In the genomic region with DNA sequence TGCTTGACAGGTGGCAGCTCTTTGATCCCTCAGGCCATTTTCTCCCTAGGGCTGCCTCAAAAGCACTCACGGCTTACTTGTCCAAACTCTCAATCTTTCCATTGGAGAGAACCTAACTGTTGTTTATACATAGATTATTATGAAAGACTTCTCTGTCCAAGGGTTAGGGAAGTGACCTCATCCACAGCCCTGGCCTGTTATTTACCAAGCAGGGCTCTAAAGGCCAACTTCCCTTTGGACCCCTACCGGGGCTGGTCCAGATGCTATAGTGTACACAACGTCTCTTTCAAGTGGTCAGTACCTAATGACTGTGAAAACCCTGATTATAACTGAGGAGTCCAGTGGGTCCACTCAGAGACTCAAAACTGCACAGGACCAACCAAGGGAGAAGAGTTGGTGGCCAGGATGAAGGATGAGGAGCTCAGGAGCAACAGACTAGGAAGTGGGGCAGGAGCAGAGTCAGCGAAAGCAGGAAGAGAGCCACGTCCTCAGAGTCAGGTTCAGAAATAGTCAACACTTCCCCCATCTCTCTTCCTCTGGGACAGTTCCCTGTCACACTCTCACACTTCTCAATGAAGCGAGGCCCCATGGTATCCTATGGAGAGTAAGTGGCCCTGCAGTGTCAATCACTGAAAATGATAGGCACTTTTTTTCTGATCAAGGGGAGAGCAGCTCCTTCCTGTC, we compare ENCODE assay signal across 16 mouse cellular contexts. TPM values are rescaled to one million over a fixed set of nuclear protein-coding genes. Genes with fewer than 3 reads are reported as not detected.
DNase-seq lines count a peak whose midpoint lies in the region; ATAC-seq and TF ChIP-seq lines count a peak whose summit lies in the region.
"Had no signal": no experiment of that assay in that cellular context is flagged by ENCODE, and none has a peak within 500 bp of the region (broad histone marks: within the 10 kb centered on the region; RNA-seq: fewer than 3 reads in every experiment).

No protein-coding gene starts in this region.

- no peak overlapping the region for H3K4me3 ChIP-seq in heart, embryonic 11.5 days (ENCODE audit: low read depth, low read length)
- no peak overlapping the region for H3K4me3 ChIP-seq in left cerebral cortex, adult 2 months
- H3K4me3 ChIP-seq in liver, embryonic 15.5 days (replicated peaks) = no peak overlapping the region
- H3K4me3 ChIP-seq in stomach, embryonic 15.5 days (replicated peaks) = no peak overlapping the region
- H3K4me3 ChIP-seq: hindbrain, embryonic 13.5 days; limb, embryonic 15.5 days; midbrain, embryonic 15.5 days; neural tube, embryonic 12.5 days had no signal

- H3K27ac ChIP-seq in heart, embryonic 11.5 days (ENCODE audit: low read depth, low read length) = no peak overlapping the region
- no peak overlapping the region for H3K27ac ChIP-seq in left cerebral cortex, adult 2 months
- H3K27ac ChIP-seq in liver, embryonic 15.5 days (replicated peaks) = peak overlapping the region; percentile 38; the same call in 1 of the 2 replicates
- no peak overlapping the region for H3K27ac ChIP-seq in stomach, embryonic 15.5 days
- H3K27ac ChIP-seq: hindbrain, embryonic 13.5 days; limb, embryonic 15.5 days; midbrain, embryonic 15.5 days; neural tube, embryonic 12.5 days had no signal

- H3K27me3 ChIP-seq in heart, embryonic 11.5 days (ENCODE audit: control insufficient read depth, insufficient read depth, low read length) = no peaks in the 10 kb centered on the region
- no peaks in the 10 kb centered on the region for H3K27me3 ChIP-seq in liver, embryonic 15.5 days
- no peaks in the 10 kb centered on the region for H3K27me3 ChIP-seq in stomach, embryonic 15.5 days (replicated peaks)
- H3K27me3 ChIP-seq: hindbrain, embryonic 13.5 days; limb, embryonic 15.5 days; midbrain, embryonic 15.5 days; neural tube, embryonic 12.5 days had no signal

- no peaks in the 10 kb centered on the region for H3K9me3 ChIP-seq in heart, embryonic 11.5 days (replicated peaks; ENCODE audit: control insufficient read depth, low read length)
- no peaks in the 10 kb centered on the region for H3K9me3 ChIP-seq in liver, embryonic 15.5 days (replicated peaks)
- H3K9me3 ChIP-seq in stomach, embryonic 15.5 days = no peaks in the 10 kb centered on the region
- H3K9me3 ChIP-seq: hindbrain, embryonic 13.5 days; limb, embryonic 15.5 days; midbrain, embryonic 15.5 days; neural tube, embryonic 12.5 days had no signal

- no peak for TF ChIP-seq CTCF in left cerebral cortex, adult 2 months (IDR thresholded peaks at IDR 0.05)

- ATAC-seq in heart, embryonic 11.5 days (replicated peaks; ENCODE audit: insufficient number of reproducible peaks, low FRiP score, low TSS enrichment) = no peak
- ATAC-seq in liver, embryonic 15.5 days (ENCODE audit: insufficient read depth) = peak; percentile 91
- peak; percentile 68; the same call in 1 of the 2 replicates for ATAC-seq in stomach, embryonic 15.5 days (ENCODE audit: insufficient read depth, low FRiP score, low read depth)
- ATAC-seq: midbrain, embryonic 15.5 days had no signal

- WGBS in heart, embryonic 11.5 days (ENCODE audit: insufficient replicate concordance) = 58% methylated on average over 6 of the region's 6 CpGs
- WGBS in liver, embryonic 15.5 days (ENCODE audit: insufficient replicate concordance) = 48% methylated on average over 6 of the region's 6 CpGs
- 51% methylated on average over 6 of the region's 6 CpGs for WGBS in stomach, embryonic 15.5 days

- intact Hi-C loops in left cerebral cortex, adult 2 months (cut with DNase I) = no loop called here

- H3K4me2 ChIP-seq in heart, embryonic 11.5 days = no peak overlapping the region
- H3K4me2 ChIP-seq in liver, embryonic 15.5 days = no peak overlapping the region
- no peak overlapping the region for H3K4me2 ChIP-seq in stomach, embryonic 15.5 days
- H3K4me2 ChIP-seq: hindbrain, embryonic 13.5 days; limb, embryonic 15.5 days; midbrain, embryonic 15.5 days; neural tube, embryonic 12.5 days had no signal

- peak; percentile 96 for DNase-seq in heart, adult 11 months
- peak; percentile 2 for DNase-seq in left cerebral cortex, adult 11 months (ENCODE audit: low spot score)
- DNase-seq in left cerebral cortex, adult 2 months (ENCODE audit: extremely low spot score in 1 of 2, low spot score in 2 of 2) = no peak
- no peak for DNase-seq in frontal cortex, postnatal 36 days (ENCODE audit: low spot score in 2 of 2)
- no peak for DNase-seq in cerebellum, adult 9-10 months
- DNase-seq: cerebellum, adult 11 months; kidney, adult 9 months; layer of hippocampus, postnatal 36 days; right cerebral cortex, adult 18-20 months had no signal

- no peaks in the 10 kb centered on the region for H3K4me1 ChIP-seq in heart, embryonic 11.5 days (ENCODE audit: control insufficient read depth, insufficient read depth, low read length)
- peaks cover 6% of the 10 kb centered on the region; the same call in 1 of the 2 replicates for H3K4me1 ChIP-seq in liver, embryonic 15.5 days (replicated peaks)
- H3K4me1 ChIP-seq in stomach, embryonic 15.5 days = no peaks in the 10 kb centered on the region
- H3K4me1 ChIP-seq: hindbrain, embryonic 13.5 days; limb, embryonic 15.5 days; midbrain, embryonic 15.5 days; neural tube, embryonic 12.5 days had no signal

- no peak overlapping the region for H3K9ac ChIP-seq in heart, embryonic 11.5 days (ENCODE audit: low read depth, low read length)
- H3K9ac ChIP-seq in liver, embryonic 15.5 days = no peak overlapping the region
- no peak overlapping the region for H3K9ac ChIP-seq in stomach, embryonic 15.5 days
- H3K9ac ChIP-seq: hindbrain, embryonic 13.5 days; limb, embryonic 15.5 days; midbrain, embryonic 15.5 days; neural tube, embryonic 12.5 days had no signal

- H3K36me3 ChIP-seq in heart, embryonic 11.5 days (ENCODE audit: control insufficient read depth, insufficient read depth, low read length) = no peaks in the 10 kb centered on the region
- no peaks in the 10 kb centered on the region for H3K36me3 ChIP-seq in liver, embryonic 15.5 days (replicated peaks)
- H3K36me3 ChIP-seq in stomach, embryonic 15.5 days = no peaks in the 10 kb centered on the region
- H3K36me3 ChIP-seq: hindbrain, embryonic 13.5 days; limb, embryonic 15.5 days; midbrain, embryonic 15.5 days; neural tube, embryonic 12.5 days had no signal

RNA-seq across cellular contexts. Expression of a gene that starts 1.6 kb away (rescaled TPM):
- not detected in 2 replicates for polyA plus RNA-seq in heart, embryonic 11.5 days (2014; fragmentation: Nextera tagmentation; extraction: Ambion mirVana)
- total RNA-seq in left cerebral cortex, adult 2 months (2021) = not detected
- polyA plus RNA-seq in liver, embryonic 15.5 days (2015; fragmentation: Nextera tagmentation; extraction: Ambion mirVana) = 0.62 and 0.76 TPM in 2 replicates
- polyA plus RNA-seq in stomach, embryonic 15.5 days (2015; fragmentation: Nextera tagmentation; extraction: Ambion mirVana) = 0.08 and 0.15 TPM in 2 replicates
- total RNA-seq: layer of hippocampus, postnatal 36 days had no signal
- polyA plus RNA-seq: hindbrain, embryonic 13.5 days; neural tube, embryonic 12.5 days had no signal

Comparison
In these comparisons a context has a peak if more than half of its experiments do, and no peak if none do; other contexts are left out.
1. DNase-seq: peak in heart, adult 11 months (single experiment) and left cerebral cortex, adult 11 months (single experiment); none in left cerebral cortex, adult 2 months (0 of 2), frontal cortex, postnatal 36 days (0 of 2) and cerebellum, adult 9-10 months (single experiment).